Mouse (Mus musculus): ENCODE results near the gene Wdr72. TPM values are rescaled to one million over a fixed set of nuclear protein-coding genes. Genes with fewer than 3 reads are reported as not detected.

The Wdr72 gene
- total RNA-seq, 1 experiment from 2014 or later = not detected

Other genes with a start within 250 kb of the Wdr72 start
- gene Unc13c, start 141.4 kb upstream of the Wdr72 start, total RNA-seq (2017) = 0.12 TPM in 1 of 2 replicates, not detected in the other